Mouse (Mus musculus): ENCODE measurements at regions not wholly inside any gene's neighbourhood (a gene's known extent, or its start where the extent isn't known, plus 50 kb on each side); places are given as distances from the start of the nearest gene placed in this dataset.

- 0 out of 2 replicates have a peak, but pooled peaks cover 4% of the 10 kb centered on the region for H3K4me1 ChIP-seq
- H3K36me3 ChIP-seq: no peaks in the 10 kb centered on the region
- H3K4me2 ChIP-seq: no peak overlapping the region
- no peak overlapping the region for H3K4me3 ChIP-seq
- WGBS: 38% methylated on average over 2 of the region's 2 CpGs
- H3K9me3 ChIP-seq: no peaks in the 10 kb centered on the region
- no peaks in the 10 kb centered on the region for H3K27me3 ChIP-seq (replicated peaks)
- no peak for ATAC-seq (ENCODE audit: extremely low read depth, insufficient number of reproducible peaks, low FRiP score, low TSS enrichment)
- no peak overlapping the region for H3K9ac ChIP-seq
- no peak overlapping the region for H3K27ac ChIP-seq (replicated peaks)
These were observed 294.2 kb upstream of the Gria1 start for GRCm38 (mm10) chr11:56716953-56717352.

- Histone ChIP-seq H3K27me3 (replicated peaks) (no peaks in the 10 kb centered on the region), H3K9ac (no peak overlapping the region), H3K4me1 (no peaks in the 10 kb centered on the region), H3K36me3 (no peaks in the 10 kb centered on the region), H3K4me3 (no peak overlapping the region), H3K9me3 (no peaks in the 10 kb centered on the region), H3K4me2 (no peak overlapping the region), H3K27ac (replicated peaks) (no peak overlapping the region)
- ATAC-seq (ENCODE audit: extremely low read depth, insufficient number of reproducible peaks, low FRiP score, low TSS enrichment): no peak
- 65% methylated on average over 3 of the region's 3 CpGs for WGBS
These were observed 286.0 kb upstream of the Gria1 start for GRCm38 (mm10) chr11:56725141-56725540.

GRCm38 (mm10) chr11:56726161-56726560 is 285.0 kb upstream of the Gria1 start:
- no peak overlapping the region for H3K4me3 ChIP-seq
- no peak overlapping the region for H3K27ac ChIP-seq (replicated peaks)
- no peak for ATAC-seq (ENCODE audit: extremely low read depth, insufficient number of reproducible peaks, low FRiP score, low TSS enrichment)
- H3K9ac ChIP-seq: no peak overlapping the region
- no peaks in the 10 kb centered on the region for H3K27me3 ChIP-seq (replicated peaks)
- H3K36me3 ChIP-seq: no peaks in the 10 kb centered on the region
- H3K9me3 ChIP-seq: no peaks in the 10 kb centered on the region
- H3K4me2 ChIP-seq: no peak overlapping the region
- no peaks in the 10 kb centered on the region for H3K4me1 ChIP-seq

- whole genome bisulfite sequencing: 58% methylated on average over 4 of the region's 4 CpGs
- H3K27me3 ChIP-seq (replicated peaks): no peaks in the 10 kb centered on the region
- no peak overlapping the region for H3K9ac ChIP-seq
- H3K4me2 ChIP-seq: no peak overlapping the region
- no peak overlapping the region for H3K4me3 ChIP-seq
- ATAC-seq (ENCODE audit: extremely low read depth, insufficient number of reproducible peaks, low FRiP score, low TSS enrichment): no peak
- H3K27ac ChIP-seq (replicated peaks): no peak overlapping the region
- H3K4me1 ChIP-seq: no peaks in the 10 kb centered on the region
- no peaks in the 10 kb centered on the region for H3K36me3 ChIP-seq
- H3K9me3 ChIP-seq: no peaks in the 10 kb centered on the region
These were observed 283.6 kb upstream of the Gria1 start for GRCm38 (mm10) chr11:56727556-56727955.

- no peaks in the 10 kb centered on the region for H3K9me3 ChIP-seq
- no peak overlapping the region for H3K4me2 ChIP-seq
- H3K9ac ChIP-seq: no peak overlapping the region
- H3K4me3 ChIP-seq: no peak overlapping the region
- H3K27me3 ChIP-seq (replicated peaks): no peaks in the 10 kb centered on the region
- no peak for ATAC-seq (ENCODE audit: extremely low read depth, insufficient number of reproducible peaks, low FRiP score, low TSS enrichment)
- no peak overlapping the region for H3K27ac ChIP-seq (replicated peaks)
- 55% methylated on average over 6 of the region's 6 CpGs for WGBS
- H3K36me3 ChIP-seq: no peaks in the 10 kb centered on the region
- no peaks in the 10 kb centered on the region for H3K4me1 ChIP-seq
These were observed 282.8 kb upstream of the Gria1 start for GRCm38 (mm10) chr11:56728204-56729002.

GRCm38 (mm10) chr11:56741857-56742256 is 269.3 kb upstream of the Gria1 start:
- 60% methylated on average over 2 of the region's 2 CpGs for WGBS
- H3K27ac ChIP-seq (replicated peaks): no peak overlapping the region
- no peak overlapping the region for H3K9ac ChIP-seq
- no peaks in the 10 kb centered on the region for H3K9me3 ChIP-seq
- H3K27me3 ChIP-seq (replicated peaks): no peaks in the 10 kb centered on the region
- ATAC-seq (ENCODE audit: extremely low read depth, insufficient number of reproducible peaks, low FRiP score, low TSS enrichment): no peak
- no peak overlapping the region for H3K4me2 ChIP-seq
- H3K4me3 ChIP-seq: no peak overlapping the region
- H3K36me3 ChIP-seq: no peaks in the 10 kb centered on the region
- no peaks in the 10 kb centered on the region for H3K4me1 ChIP-seq

- 28% methylated on average over 5 of the region's 5 CpGs for WGBS
These were observed 261.2 kb upstream of the Gria1 start for GRCm38 (mm10) chr11:56750032-56750431.

GRCm38 (mm10) chr11:56750639-56751038 is 260.5 kb upstream of the Gria1 start:
- no peak for ATAC-seq (ENCODE audit: extremely low read depth, insufficient number of reproducible peaks, low FRiP score, low TSS enrichment)
- H3K27ac ChIP-seq (replicated peaks): no peak overlapping the region
- H3K4me2 ChIP-seq: no peak overlapping the region
- no peak overlapping the region for H3K9ac ChIP-seq
- peaks cover 22% of the 10 kb centered on the region for H3K4me1 ChIP-seq
- WGBS: 44% methylated on average over 8 of the region's 8 CpGs
- no peaks in the 10 kb centered on the region for H3K36me3 ChIP-seq
- H3K4me3 ChIP-seq: no peak overlapping the region
- no peaks in the 10 kb centered on the region for H3K27me3 ChIP-seq (replicated peaks)
- no peaks in the 10 kb centered on the region for H3K9me3 ChIP-seq

More at GRCm38 (mm10) chr11:56750032-56750431, 261.2 kb upstream of the Gria1 start:
- Histone ChIP-seq H3K4me2 (no peak overlapping the region), H3K27ac (replicated peaks) (no peak overlapping the region), H3K9ac (no peak overlapping the region), H3K4me1 (peaks cover 22% of the 10 kb centered on the region), H3K36me3 (no peaks in the 10 kb centered on the region), H3K27me3 (replicated peaks) (no peaks in the 10 kb centered on the region), H3K9me3 (no peaks in the 10 kb centered on the region), H3K4me3 (no peak overlapping the region)
- no peak for ATAC-seq (ENCODE audit: extremely low read depth, insufficient number of reproducible peaks, low FRiP score, low TSS enrichment)

- peak overlapping the region; percentile 53 for H3K27ac ChIP-seq (replicated peaks)
- no peaks in the 10 kb centered on the region for H3K27me3 ChIP-seq (replicated peaks)
- no peak overlapping the region for H3K4me3 ChIP-seq
- no peaks in the 10 kb centered on the region for H3K36me3 ChIP-seq
- no peaks in the 10 kb centered on the region for H3K9me3 ChIP-seq
- no peak overlapping the region for H3K4me2 ChIP-seq
- no peak overlapping the region for H3K9ac ChIP-seq
- WGBS: 38% methylated on average over 5 of the region's 5 CpGs
- peaks cover 22% of the 10 kb centered on the region for H3K4me1 ChIP-seq
- ATAC-seq (ENCODE audit: extremely low read depth, insufficient number of reproducible peaks, low FRiP score, low TSS enrichment): no peak
These were observed 259.3 kb upstream of the Gria1 start for GRCm38 (mm10) chr11:56751918-56752317.

- Histone ChIP-seq H3K4me2 (no peak overlapping the region), H3K36me3 (no peaks in the 10 kb centered on the region), H3K27ac (replicated peaks) (no peak overlapping the region), H3K27me3 (replicated peaks) (no peaks in the 10 kb centered on the region), H3K4me3 (no peak overlapping the region), H3K4me1 (peaks cover 22% of the 10 kb centered on the region), H3K9ac (no peak overlapping the region), H3K9me3 (no peaks in the 10 kb centered on the region)
- 86% methylated on average over 3 of the region's 3 CpGs for WGBS
- no peak for ATAC-seq (ENCODE audit: extremely low read depth, insufficient number of reproducible peaks, low FRiP score, low TSS enrichment)
These were observed 257.5 kb upstream of the Gria1 start for GRCm38 (mm10) chr11:56753699-56754098.

GRCm38 (mm10) chr11:56760474-56760873 is 250.7 kb upstream of the Gria1 start:
- no peak for ATAC-seq (ENCODE audit: extremely low read depth, insufficient number of reproducible peaks, low FRiP score, low TSS enrichment)
- Histone ChIP-seq H3K4me1 (no peaks in the 10 kb centered on the region), H3K4me3 (no peak overlapping the region), H3K9ac (no peak overlapping the region), H3K27ac (replicated peaks) (no peak overlapping the region), H3K4me2 (no peak overlapping the region), H3K27me3 (replicated peaks) (no peaks in the 10 kb centered on the region), H3K9me3 (no peaks in the 10 kb centered on the region), H3K36me3 (no peaks in the 10 kb centered on the region)
- 88% methylated on average over 2 of the region's 2 CpGs for WGBS

GRCm38 (mm10) chr11:56762467-56763120 is 248.6 kb upstream of the Gria1 start:
- Histone ChIP-seq H3K36me3 (no peaks in the 10 kb centered on the region), H3K4me2 (no peak overlapping the region), H3K27ac (replicated peaks) (0 out of 2 replicates have a peak overlapping the region, but pooled peaks have one; percentile 48), H3K9ac (no peak overlapping the region), H3K4me3 (no peak overlapping the region), H3K9me3 (no peaks in the 10 kb centered on the region), H3K4me1 (no peaks in the 10 kb centered on the region), H3K27me3 (replicated peaks) (no peaks in the 10 kb centered on the region)
- no peak for ATAC-seq (ENCODE audit: extremely low read depth, insufficient number of reproducible peaks, low FRiP score, low TSS enrichment)
- WGBS: 45% methylated on average over 5 of the region's 5 CpGs
